Mouse (Mus musculus) liver, adult 2 months (tissue): ENCODE data around the gene Slc12a8. TPM values are rescaled to one million over a fixed set of nuclear protein-coding genes. Genes with fewer than 3 reads are reported as not detected.
"Not testable (repeated sequence)": the region's sequence is repeated elsewhere in the genome, so short reads cannot be mapped to it uniquely, and the experiment has no call there.

Experiments used
- DNase-seq: peaks from one replicate; pipeline ENCODE4 v3.0.0-alpha.2; 2011; ENCODE audit warnings: low read depth, low spot score; ENCODE audit errors: extremely low read depth
- H3K27ac ChIP-seq: fragments of 200-500 bp; replicated peaks from 2 replicates; pipeline ENCODE4 v1.5.1; 2012; ENCODE audit warnings: low read depth, mild to moderate bottlenecking, control low read depth, inconsistent platforms, low read length; ENCODE audit not compliant: insufficient read depth
- H3K27me3 ChIP-seq: fragments of 200-500 bp; 2 replicates; pipeline ENCODE4 v1.6.1; 2012; ENCODE audit warnings: mild to moderate bottlenecking, moderate library complexity, low read length, inconsistent platforms; ENCODE audit not compliant: control insufficient read depth, insufficient read depth
- H3K36me3 ChIP-seq: fragments of 200-500 bp; 2 replicates; pipeline ENCODE4 v1.6.1; 2012; ENCODE audit warnings: low read length, inconsistent platforms; ENCODE audit not compliant: control insufficient read depth, insufficient read depth
- H3K4me1 ChIP-seq: fragments of 200-500 bp; 2 replicates; pipeline ENCODE4 v1.6.1; 2011; ENCODE audit warnings: low read length; ENCODE audit not compliant: control insufficient read depth, insufficient read depth
- H3K4me3 ChIP-seq: fragments of 200-500 bp; 2 replicates; pipeline ENCODE4 v1.5.1; 2011; ENCODE audit warnings: low read depth, mild to moderate bottlenecking, control low read depth, low read length, moderate library complexity; ENCODE audit not compliant: insufficient read depth
- H3K79me2 ChIP-seq: fragments of 200-500 bp; 2 replicates; pipeline ENCODE4 v1.6.1; 2012; ENCODE audit warnings: inconsistent platforms, mild to moderate bottlenecking, low read length, moderate library complexity; ENCODE audit not compliant: control insufficient read depth, insufficient read depth
- H3K9ac ChIP-seq: fragments of 200-500 bp; 2 replicates; pipeline ENCODE4 v1.6.1; 2012; ENCODE audit warnings: low read depth, mild to moderate bottlenecking, control low read depth, inconsistent platforms, low read length
- CTCF ChIP-seq: fragments of 200-500 bp; IDR thresholded peaks from 2 replicates; pipeline ENCODE4 v1.5.1; 2011; ENCODE audit warnings: low read depth, low read length, control low read depth
- POLR2A ChIP-seq: fragments of 200-500 bp; IDR thresholded peaks from 2 replicates; pipeline ENCODE4 v1.6.1; 2011; ENCODE audit warnings: low read length, control low read depth; ENCODE audit not compliant: insufficient read depth; ENCODE audit errors: extremely low read depth
- WGBS: fragments of 180-500 bp; shearing (Covaris S2); methylation state at CpG from one replicate; pipeline ENCODE4 v1.1.7; 2018; 5-methylcytosine and 5-hydroxymethylcytosine counted together
- polyA plus RNA-seq: library from polyadenylated mRNA; depleted of rRNA; stranded (reverse); fragments of >200 nt; gene quantifications from 2 replicates; pipeline ENCODE4 v1.2.3, GENCODE M21; 2012
- total RNA-seq: library from RNA; depleted of rRNA; stranded (reverse); fragments of >200 nt; gene quantifications from 2 replicates; pipeline ENCODE4 v1.2.3, GENCODE M21; 2014

Gene Slc12a8
- total and polyA plus RNA-seq, 2 experiments: 0.09 to 0.32 TPM

DNA sequence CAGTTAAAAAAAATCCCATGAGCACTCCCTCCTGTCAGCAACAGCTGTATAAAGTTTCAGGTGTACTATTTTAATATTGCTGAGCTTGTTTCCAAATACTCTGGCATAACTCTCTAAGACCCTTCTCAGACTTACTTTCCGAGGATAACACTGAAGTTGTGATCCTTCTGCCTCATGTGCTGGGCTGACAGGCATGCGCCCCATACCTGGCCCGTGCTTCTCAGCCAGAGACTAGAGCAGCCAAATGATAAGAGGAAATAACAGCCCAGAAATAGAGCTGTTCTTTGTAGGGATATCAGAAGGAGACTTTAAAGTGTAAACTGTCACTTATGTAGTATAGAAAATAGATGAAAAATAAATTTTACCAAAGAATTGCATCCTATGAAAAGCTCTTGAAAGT is 34.8 kb upstream of the Slc12a8 start:
- H3K36me3 ChIP-seq: peaks cover 28% of the 10 kb centered on the region
- H3K9ac ChIP-seq: no peak overlapping the region
- TF ChIP-seq POLR2A (no peak), CTCF (no peak)
- no peaks in the 10 kb centered on the region; the same call in 1 of the 2 replicates for H3K79me2 ChIP-seq
- no peak for DNase-seq
- H3K4me3 ChIP-seq: no peak overlapping the region
- no peaks in the 10 kb centered on the region for H3K4me1 ChIP-seq
- no peaks in the 10 kb centered on the region for H3K27me3 ChIP-seq
- no peak overlapping the region for H3K27ac ChIP-seq
- 95% methylated on average over 3 of the region's 3 CpGs for WGBS

DNA sequence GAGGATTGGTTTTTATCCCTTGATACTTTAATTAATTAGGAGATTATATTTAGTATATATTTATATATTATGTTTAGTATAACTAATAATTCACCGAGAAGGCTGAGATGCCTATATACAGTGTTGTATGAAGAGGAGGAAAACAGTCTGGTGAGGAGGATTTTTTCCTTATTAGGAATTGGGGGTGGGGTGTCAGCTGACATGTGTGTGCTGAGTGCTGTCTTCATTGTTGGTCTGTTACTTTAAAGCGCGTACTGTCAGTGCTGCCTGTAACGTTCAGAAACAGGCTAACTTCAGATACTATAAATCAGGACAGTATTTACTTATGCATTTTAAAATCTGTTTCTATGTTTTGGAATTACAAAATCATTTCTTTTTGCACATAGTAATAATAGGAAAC is 29.4 kb upstream of the Slc12a8 start:
- no peak overlapping the region for H3K4me3 ChIP-seq
- DNase-seq: no peak
- 97% methylated on average over 4 of the region's 4 CpGs for WGBS
- H3K27me3 ChIP-seq: no peaks in the 10 kb centered on the region
- no peak overlapping the region for H3K27ac ChIP-seq
- H3K36me3 ChIP-seq: peaks cover 29% of the 10 kb centered on the region
- no peaks in the 10 kb centered on the region for H3K4me1 ChIP-seq
- no peak for TF ChIP-seq CTCF
- TF ChIP-seq POLR2A: no peak
- no peaks in the 10 kb centered on the region; the same call in 1 of the 2 replicates for H3K79me2 ChIP-seq
- no peak overlapping the region for H3K9ac ChIP-seq

DNA sequence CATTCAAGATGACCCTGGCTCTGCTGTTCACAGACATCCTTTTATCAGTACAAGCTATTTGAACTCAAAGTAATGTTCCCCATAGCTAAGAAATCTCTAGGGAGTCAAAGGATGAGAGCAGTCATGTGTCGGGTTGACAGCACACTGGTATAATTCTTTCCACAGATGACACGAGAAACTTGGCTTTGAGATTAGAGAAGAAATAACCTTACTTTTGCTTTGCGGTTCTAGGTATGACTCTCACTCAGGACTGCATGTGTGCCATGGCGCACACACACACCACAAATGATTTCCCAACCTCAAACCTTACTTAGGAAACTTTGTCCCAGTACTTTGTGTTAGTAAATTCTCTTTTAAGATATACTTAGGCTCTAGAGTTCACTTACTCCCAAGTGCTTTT is 22.8 kb upstream of the Slc12a8 start:
- Histone ChIP-seq H3K79me2 (no peaks in the 10 kb centered on the region), H3K4me3 (no peak overlapping the region), H3K36me3 (peaks cover 48% of the 10 kb centered on the region), H3K27me3 (no peaks in the 10 kb centered on the region), H3K9ac (no peak overlapping the region), H3K4me1 (no peaks in the 10 kb centered on the region), H3K27ac (no peak overlapping the region)
- no peak for TF ChIP-seq POLR2A
- TF ChIP-seq CTCF: no peak
- DNase-seq: no peak
- WGBS: 96% methylated on average over 4 of the region's 4 CpGs

DNA sequence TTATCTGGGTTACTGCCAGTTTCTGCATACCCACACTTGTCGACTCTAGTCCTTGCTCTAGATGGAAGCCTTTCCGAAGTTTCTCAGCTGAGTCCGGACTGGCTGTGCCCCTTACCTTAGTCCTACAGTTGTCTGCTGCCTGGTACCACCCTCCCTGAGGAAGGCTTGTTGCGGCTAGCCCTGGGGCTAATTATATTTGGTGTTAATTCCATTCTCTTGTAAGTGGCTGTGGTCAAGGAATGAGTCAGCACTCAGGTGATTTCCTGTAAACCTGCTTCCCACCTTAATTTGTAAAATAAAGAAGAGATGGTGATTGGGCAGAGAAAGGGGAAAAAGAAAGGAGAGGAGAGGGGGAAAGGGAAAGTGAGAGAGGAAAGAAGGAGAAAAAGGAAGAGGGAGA is 9.0 kb upstream of the Slc12a8 start:
- no peaks in the 10 kb centered on the region for H3K27me3 ChIP-seq
- H3K79me2 ChIP-seq: no peaks in the 10 kb centered on the region
- no peak overlapping the region for H3K27ac ChIP-seq
- H3K36me3 ChIP-seq: no peaks in the 10 kb centered on the region
- 95% methylated on average over 4 of the region's 4 CpGs for WGBS
- no peak overlapping the region for H3K9ac ChIP-seq
- H3K4me1 ChIP-seq: no peaks in the 10 kb centered on the region
- no peak for DNase-seq
- no peak overlapping the region for H3K4me3 ChIP-seq
- TF ChIP-seq CTCF (no peak), POLR2A (no peak)

DNA sequence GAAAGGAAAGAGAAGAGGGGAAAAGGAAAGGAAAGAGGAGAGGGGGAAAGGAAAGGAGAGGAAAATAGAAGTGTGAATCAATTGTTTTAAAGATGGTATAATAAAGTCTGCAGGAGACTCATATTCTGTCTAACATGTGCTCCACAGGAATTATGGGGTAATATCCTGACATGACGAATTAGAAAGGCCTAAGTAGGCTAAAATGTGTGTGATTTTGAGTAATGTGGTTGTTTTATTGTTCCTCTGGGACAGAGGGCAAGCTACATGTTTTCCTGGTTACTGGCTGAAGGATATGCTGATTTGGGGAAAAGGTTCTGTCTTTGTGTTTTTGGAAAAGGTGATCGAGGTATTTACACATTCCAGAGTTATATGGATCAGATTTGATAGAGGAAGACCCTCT is 7.9 kb upstream of the Slc12a8 start:
- H3K79me2 ChIP-seq, H3K36me3 ChIP-seq, H3K4me3 ChIP-seq, DNase-seq, H3K9ac ChIP-seq, H3K27me3 ChIP-seq, H3K4me1 ChIP-seq, H3K27ac ChIP-seq: not testable (repeated sequence)
- WGBS: 92% methylated on average over 2 of the region's 2 CpGs

DNA sequence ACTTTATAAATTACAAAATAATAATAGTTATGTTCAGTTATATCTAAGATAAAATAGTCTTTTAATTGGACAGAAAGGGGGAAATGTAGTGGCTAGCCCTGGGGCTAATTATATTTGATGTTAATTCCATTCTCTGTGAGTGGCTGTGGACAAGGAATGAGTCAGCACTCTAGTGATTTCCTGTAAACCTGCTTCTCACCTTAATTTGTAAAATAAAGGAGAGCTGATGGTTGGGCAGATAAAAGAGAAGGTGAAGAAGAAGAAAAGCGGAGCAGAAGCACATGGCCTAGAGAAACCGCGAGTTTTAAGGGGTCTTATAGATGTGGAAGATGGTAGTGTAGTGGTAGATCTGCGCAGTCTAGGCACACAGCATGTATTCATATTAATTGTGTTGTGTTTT is 6.3 kb upstream of the Slc12a8 start:
- H3K36me3 ChIP-seq, H3K27ac ChIP-seq, H3K4me3 ChIP-seq, DNase-seq, H3K4me1 ChIP-seq, H3K27me3 ChIP-seq, H3K9ac ChIP-seq, H3K79me2 ChIP-seq: not testable (repeated sequence)
- 91% methylated on average over 4 of the region's 4 CpGs for WGBS
